Mouse (Mus musculus): ENCODE measurements around the gene Rpl13a. TPM values are rescaled to one million over a fixed set of nuclear protein-coding genes. Genes with fewer than 3 reads are reported as not detected.
"Not testable (repeated sequence)": the region's sequence is repeated elsewhere in the genome, so short reads cannot be mapped to it uniquely, and the experiment has no call there.

Gene Rpl13a
- polyA plus RNA-seq, 1 experiment = 1,569 TPM

- TF ChIP-seq CTCF (IDR thresholded peaks at IDR 0.05; ENCODE audit: low read depth, low read length) = no peak
- H3K4me1 ChIP-seq (ENCODE audit: control insufficient read depth, insufficient read depth, low read length) = peaks cover 22% of the 10 kb centered on the region
- H3K4me3 ChIP-seq (ENCODE audit: insufficient read depth, low read length) = no peak overlapping the region
- no peak overlapping the region for H3K27ac ChIP-seq (ENCODE audit: insufficient read depth, low read depth, low read length)
Measured at GRCm38 (mm10) chr7:45121404-45121803, 7.2 kb downstream of the Rpl13a start.

- no peak overlapping the region for H3K4me3 ChIP-seq (ENCODE audit: insufficient read depth, low read length)
- no peak overlapping the region for H3K27ac ChIP-seq (ENCODE audit: insufficient read depth, low read depth, low read length)
- H3K4me1 ChIP-seq (ENCODE audit: control insufficient read depth, insufficient read depth, low read length) = peaks cover 19% of the 10 kb centered on the region
- TF ChIP-seq POLR2A (IDR thresholded peaks at IDR 0.05; ENCODE audit: borderline replicate concordance, low read depth, low read length) = no peak
- TF ChIP-seq CTCF (IDR thresholded peaks at IDR 0.05; ENCODE audit: low read depth, low read length) = no peak
Measured at GRCm38 (mm10) chr7:45119780-45120709, 8.5 kb downstream of the Rpl13a start.

GRCm38 (mm10) chr7:45118336-45118735 is 10.2 kb downstream of the Rpl13a start:
- Histone ChIP-seq H3K4me1 (ENCODE audit: control insufficient read depth, insufficient read depth, low read length) (peaks cover 16% of the 10 kb centered on the region), H3K27ac (ENCODE audit: insufficient read depth, low read depth, low read length) (no peak overlapping the region), H3K4me3 (ENCODE audit: insufficient read depth, low read length) (no peak overlapping the region)
- TF ChIP-seq CTCF (IDR thresholded peaks at IDR 0.05; ENCODE audit: low read depth, low read length) (no peak), POLR2A (IDR thresholded peaks at IDR 0.05; ENCODE audit: borderline replicate concordance, low read depth, low read length) (no peak)

- Histone ChIP-seq H3K27ac (ENCODE audit: insufficient read depth, low read depth, low read length) (no peak overlapping the region), H3K4me1 (ENCODE audit: control insufficient read depth, insufficient read depth, low read length) (peaks cover 11% of the 10 kb centered on the region), H3K4me3 (ENCODE audit: insufficient read depth, low read length) (no peak overlapping the region)
- TF ChIP-seq POLR2A (IDR thresholded peaks at IDR 0.05; ENCODE audit: borderline replicate concordance, low read depth, low read length) (no peak), CTCF (IDR thresholded peaks at IDR 0.05; ENCODE audit: low read depth, low read length) (no peak)
Measured at GRCm38 (mm10) chr7:45117566-45117965, 11.0 kb downstream of the Rpl13a start.

GRCm38 (mm10) chr7:45113476-45113875 is 15.1 kb downstream of the Rpl13a start:
- TF ChIP-seq POLR2A (IDR thresholded peaks at IDR 0.05; ENCODE audit: borderline replicate concordance, low read depth, low read length) (no peak), CTCF (IDR thresholded peaks at IDR 0.05; ENCODE audit: low read depth, low read length) (no peak)
- H3K27ac ChIP-seq (ENCODE audit: insufficient read depth, low read depth, low read length) = no peak overlapping the region
- H3K4me1 ChIP-seq (ENCODE audit: control insufficient read depth, insufficient read depth, low read length) = no peaks in the 10 kb centered on the region
- no peak overlapping the region for H3K4me3 ChIP-seq (ENCODE audit: insufficient read depth, low read length)

GRCm38 (mm10) chr7:45112529-45112928 is 16.0 kb downstream of the Rpl13a start:
- TF ChIP-seq POLR2A (IDR thresholded peaks at IDR 0.05; ENCODE audit: borderline replicate concordance, low read depth, low read length) (no peak), CTCF (IDR thresholded peaks at IDR 0.05; ENCODE audit: low read depth, low read length) (no peak)
- H3K27ac ChIP-seq (ENCODE audit: insufficient read depth, low read depth, low read length) = no peak overlapping the region
- H3K4me3 ChIP-seq (ENCODE audit: insufficient read depth, low read length) = no peak overlapping the region
- H3K4me1 ChIP-seq (ENCODE audit: control insufficient read depth, insufficient read depth, low read length) = no peaks in the 10 kb centered on the region

GRCm38 (mm10) chr7:45111940-45112339 is 16.6 kb downstream of the Rpl13a start:
- TF ChIP-seq CTCF (IDR thresholded peaks at IDR 0.05; ENCODE audit: low read depth, low read length) (no peak), POLR2A (IDR thresholded peaks at IDR 0.05; ENCODE audit: borderline replicate concordance, low read depth, low read length) (no peak)
- H3K4me3 ChIP-seq (ENCODE audit: insufficient read depth, low read length) = no peak overlapping the region
- no peaks in the 10 kb centered on the region; the same call in 1 of the 2 replicates for H3K4me1 ChIP-seq (ENCODE audit: control insufficient read depth, insufficient read depth, low read length)
- no peak overlapping the region for H3K27ac ChIP-seq (ENCODE audit: insufficient read depth, low read depth, low read length)

GRCm38 (mm10) chr7:45110089-45110488 is 18.5 kb downstream of the Rpl13a start:
- H3K27ac ChIP-seq (ENCODE audit: insufficient read depth, low read depth, low read length); H3K4me3 ChIP-seq (ENCODE audit: insufficient read depth, low read length); H3K4me1 ChIP-seq (ENCODE audit: control insufficient read depth, insufficient read depth, low read length): not testable (repeated sequence)

- TF ChIP-seq CTCF (IDR thresholded peaks at IDR 0.05; ENCODE audit: low read depth, low read length) (no peak), POLR2A (IDR thresholded peaks at IDR 0.05; ENCODE audit: borderline replicate concordance, low read depth, low read length) (no peak)
- H3K4me1 ChIP-seq (ENCODE audit: control insufficient read depth, insufficient read depth, low read length) = peaks cover 12% of the 10 kb centered on the region
- no peak overlapping the region for H3K4me3 ChIP-seq (ENCODE audit: insufficient read depth, low read length)
- no peak overlapping the region for H3K27ac ChIP-seq (ENCODE audit: insufficient read depth, low read depth, low read length)
Measured at GRCm38 (mm10) chr7:45107052-45107645, 21.4 kb downstream of the Rpl13a start.

GRCm38 (mm10) chr7:45106441-45106840 is 22.1 kb downstream of the Rpl13a start:
- Histone ChIP-seq H3K27ac (ENCODE audit: insufficient read depth, low read depth, low read length) (no peak overlapping the region), H3K4me3 (ENCODE audit: insufficient read depth, low read length) (no peak overlapping the region), H3K4me1 (ENCODE audit: control insufficient read depth, insufficient read depth, low read length) (peaks cover 12% of the 10 kb centered on the region)
- TF ChIP-seq POLR2A (IDR thresholded peaks at IDR 0.05; ENCODE audit: borderline replicate concordance, low read depth, low read length) = no peak
- TF ChIP-seq CTCF (IDR thresholded peaks at IDR 0.05; ENCODE audit: low read depth, low read length) = no peak

All from bone marrow macrophage, adult 2 months (primary cell).